14 mouse cellular contexts compared by ENCODE assay signal in genomic region chr6:38671270-38671669, GRCm38 (mm10). TPM values are rescaled to one million over a fixed set of nuclear protein-coding genes. Genes with fewer than 3 reads are reported as not detected.
"Had no signal": no experiment of that assay in that cellular context is flagged by ENCODE, and none has a peak within 500 bp of the region (broad histone marks: within the 10 kb centered on the region; RNA-seq: fewer than 3 reads in every experiment).

No protein-coding gene starts in this region.

- DNase-seq: kidney, adult 8-10 months; kidney, postnatal 25 days; midbrain, embryonic 14.5 days; right cerebral cortex, adult 18-20 months; thymus, adult 18-20 months; thymus, postnatal 14 days had no signal

- H3K9me3 ChIP-seq: limb, embryonic 10.5 days; lung, embryonic 15.5 days; midbrain, embryonic 10.5 days; neural tube, embryonic 15.5 days had no signal

- H3K27ac ChIP-seq: left cerebral cortex, adult 2 months; limb, embryonic 10.5 days; lung, embryonic 15.5 days; midbrain, embryonic 10.5 days; neural tube, embryonic 15.5 days; stomach, postnatal 0 days had no signal

- H3K4me2 ChIP-seq: lung, embryonic 15.5 days; neural tube, embryonic 15.5 days had no signal

- H3K4me1 ChIP-seq: limb, embryonic 10.5 days; lung, embryonic 15.5 days; neural tube, embryonic 15.5 days had no signal

- H3K9ac ChIP-seq: lung, embryonic 15.5 days; neural tube, embryonic 15.5 days had no signal

- H3K36me3 ChIP-seq: limb, embryonic 10.5 days; lung, embryonic 15.5 days; midbrain, embryonic 10.5 days had no signal

- H3K4me3 ChIP-seq: left cerebral cortex, adult 2 months; limb, embryonic 10.5 days; lung, embryonic 15.5 days; midbrain, embryonic 10.5 days; myocyte; neural tube, embryonic 15.5 days had no signal

- H3K27me3 ChIP-seq: lung, embryonic 15.5 days; neural tube, embryonic 15.5 days had no signal

RNA-seq across cellular contexts. Expression of gene Clec2l, which starts 8.4 kb away (rescaled TPM):
- polyA plus RNA-seq: liver, embryonic 16.5 days had no signal

RNA-seq across cellular contexts. Expression of gene Klrg2, which starts 34.2 kb away (rescaled TPM):
- polyA plus RNA-seq: midbrain, embryonic 10.5 days had no signal
